Mouse (Mus musculus) layer of hippocampus, adult 8-10 months (tissue): ENCODE data around the gene Cybc1. TPM values are rescaled to one million over a fixed set of nuclear protein-coding genes. Genes with fewer than 3 reads are reported as not detected.

Source experiments
- DNase-seq, 2 experiments: peaks; one replicate each; pipeline ENCODE4 v3.0.0; 2022; ENCODE audit warnings: low spot score in 2 of 2
- total RNA-seq, 4 experiments: library from RNA; stranded (reverse); gene quantifications; 2 replicates each; pipeline ENCODE4 v1.2.4; 2022

Gene Cybc1
- total RNA-seq = 10 to 100 TPM; 22.1 to 25.3 (median 24.3) TPM

- DNase-seq = peak; percentile 46 to 63
These were observed at the start of gene Cybc1 for GRCm38 (mm10) chr11:121229018-121229439. TSS of gene Cybc1 (minus strand) at chr11:121229322.

- DNase-seq = no peak
These were observed 48.9 kb upstream of the Cybc1 start for GRCm38 (mm10) chr11:121278011-121278410.

- DNase-seq = no peak
These were observed 48.4 kb upstream of the Cybc1 start for GRCm38 (mm10) chr11:121277516-121277915.

- DNase-seq = no peak
These were observed 32.0 kb upstream of the Cybc1 start for GRCm38 (mm10) chr11:121261074-121261473.

GRCm38 (mm10) chr11:121260211-121260906 is 31.2 kb upstream of the Cybc1 start:
- DNase-seq = peak in 1 of 2 experiments; percentile 28

- peak; percentile 75 to 84 for DNase-seq
These were observed 30.3 kb upstream of the Cybc1 start, which contains the start of gene Foxk2 for GRCm38 (mm10) chr11:121259160-121260100. TSS of gene Foxk2 (plus strand) at chr11:121259990.

- DNase-seq = no peak
These were observed 21.1 kb upstream of the Cybc1 start for GRCm38 (mm10) chr11:121250196-121250595.

GRCm38 (mm10) chr11:121239669-121240068 is 10.5 kb upstream of the Cybc1 start:
- no peak for DNase-seq

GRCm38 (mm10) chr11:121237345-121238128 is 8.4 kb upstream of the Cybc1 start:
- DNase-seq = no peak

- DNase-seq = peak; percentile 99 to 100
These were observed 7.6 kb upstream of the Cybc1 start, which contains the start of gene Narf for GRCm38 (mm10) chr11:121236564-121237344. TSS of gene Narf (plus strand) at chr11:121237253.

- DNase-seq = no peak
These were observed 6.5 kb upstream of the Cybc1 start for GRCm38 (mm10) chr11:121235475-121236238.

GRCm38 (mm10) chr11:121232706-121233105 is 3.6 kb upstream of the Cybc1 start:
- no peak for DNase-seq

- no peak for DNase-seq
These were observed 2.6 kb upstream of the Cybc1 start for GRCm38 (mm10) chr11:121231628-121232291.

GRCm38 (mm10) chr11:121231191-121231590 is 2.1 kb upstream of the Cybc1 start:
- DNase-seq = no peak

- DNase-seq = no peak
These were observed 749 bp downstream of the Cybc1 start for GRCm38 (mm10) chr11:121228129-121229017.

GRCm38 (mm10) chr11:121221321-121222010 is 7.7 kb downstream of the Cybc1 start:
- no peak for DNase-seq

- DNase-seq = no peak
These were observed 8.4 kb downstream of the Cybc1 start for GRCm38 (mm10) chr11:121220771-121221170.

GRCm38 (mm10) chr11:121219776-121220175 is 9.3 kb downstream of the Cybc1 start:
- DNase-seq = no peak
